Mouse (Mus musculus) regulatory T cell (primary cell): ENCODE results near the gene Map3k19.

ENCODE experiments used
- in situ Hi-C: fragments of 300-600 bp; cut with MboI, MseI; formaldehyde crosslinking; loops from one replicate; pipeline ENCODE4 v1.15.1; 2025; ENCODE audit warnings: high pct_unique_total_duplicates

Gene Map3k19

GRCm38 (mm10) chr1:127796752-127797151 is 58.1 kb downstream of the Map3k19 start:
- in situ Hi-C loops, result no loop called here

GRCm38 (mm10) chr1:127796341-127796740 is 58.5 kb downstream of the Map3k19 start:
- in situ Hi-C loops, result no loop called here

- in situ Hi-C loops, result no loop called here
Measured at GRCm38 (mm10) chr1:127795087-127795769, 59.6 kb downstream of the Map3k19 start.

- in situ Hi-C loops, result no loop called here
Measured at GRCm38 (mm10) chr1:127793459-127793858, 61.4 kb downstream of the Map3k19 start.

- in situ Hi-C loops, result no loop called here
Measured at GRCm38 (mm10) chr1:127788943-127789342, 65.9 kb downstream of the Map3k19 start.

GRCm38 (mm10) chr1:127785882-127786281 is 68.9 kb downstream of the Map3k19 start:
- in situ Hi-C loops, result no loop called here

- in situ Hi-C loops, result no loop called here
Measured at GRCm38 (mm10) chr1:127783862-127784261, 71.0 kb downstream of the Map3k19 start.

GRCm38 (mm10) chr1:127780849-127781248 is 74.0 kb downstream of the Map3k19 start:
- in situ Hi-C loops, result no loop called here

GRCm38 (mm10) chr1:127780142-127780541 is 74.7 kb downstream of the Map3k19 start:
- in situ Hi-C loops, result no loop called here

- in situ Hi-C loops, result no loop called here
Measured at GRCm38 (mm10) chr1:127778611-127779010, 76.2 kb downstream of the Map3k19 start.

GRCm38 (mm10) chr1:127776246-127776645 is 78.6 kb downstream of the Map3k19 start:
- in situ Hi-C loops, result no loop called here

GRCm38 (mm10) chr1:127775206-127775720 is 79.6 kb downstream of the Map3k19 start:
- in situ Hi-C loops, result no loop called here

GRCm38 (mm10) chr1:127774501-127774880 is 80.3 kb downstream of the Map3k19 start:
- in situ Hi-C loops, result loop anchor here (5.0 kb wide), 1 partner anchor 467 kb away; no protein-coding TSS in a partner anchor

- in situ Hi-C loops, result loop anchor here (5.0 kb wide), 1 partner anchor 467 kb away; no protein-coding TSS in a partner anchor
Measured at GRCm38 (mm10) chr1:127773803-127774500, 80.9 kb downstream of the Map3k19 start, which contains the start of gene Ccnt2. Ccnt2 (plus strand) TSS chr1:127774164.

- in situ Hi-C loops, result loop anchor here (5.0 kb wide), 1 partner anchor 466 kb away; no protein-coding TSS in a partner anchor
Measured at GRCm38 (mm10) chr1:127773198-127773802, 81.5 kb downstream of the Map3k19 start.

- in situ Hi-C loops, result no loop called here
Measured at GRCm38 (mm10) chr1:127766741-127767140, 88.1 kb downstream of the Map3k19 start.

GRCm38 (mm10) chr1:127765468-127765867 is 89.4 kb downstream of the Map3k19 start:
- in situ Hi-C loops, result no loop called here
